Mouse (Mus musculus): ENCODE measurements around the gene Hpse.
A peak's percentile ranks its signal among the peaks of the same experiment; 100 is the strongest.

The Hpse gene

DNA sequence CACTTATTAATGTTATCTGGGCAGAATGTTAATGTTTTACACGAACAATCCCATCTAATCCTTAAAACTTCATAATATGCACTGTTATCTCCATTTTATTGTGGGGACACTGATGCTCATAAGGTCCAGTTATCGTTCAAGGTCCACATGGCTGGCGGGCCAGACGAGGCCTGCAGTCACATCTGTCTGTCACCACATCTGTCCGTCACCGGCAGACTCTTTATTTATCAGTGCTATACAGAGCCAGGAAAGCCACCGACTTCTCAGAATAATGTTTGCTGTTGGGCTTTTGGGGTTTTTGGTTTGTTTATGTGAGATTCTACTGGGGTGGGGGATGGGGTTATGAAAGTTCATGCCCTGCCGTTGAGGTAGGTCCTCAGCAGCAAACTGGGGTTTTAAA, 81.0 kb downstream of the Hpse start:
- no peak for DNase-seq (ENCODE audit: low spot score)

DNA sequence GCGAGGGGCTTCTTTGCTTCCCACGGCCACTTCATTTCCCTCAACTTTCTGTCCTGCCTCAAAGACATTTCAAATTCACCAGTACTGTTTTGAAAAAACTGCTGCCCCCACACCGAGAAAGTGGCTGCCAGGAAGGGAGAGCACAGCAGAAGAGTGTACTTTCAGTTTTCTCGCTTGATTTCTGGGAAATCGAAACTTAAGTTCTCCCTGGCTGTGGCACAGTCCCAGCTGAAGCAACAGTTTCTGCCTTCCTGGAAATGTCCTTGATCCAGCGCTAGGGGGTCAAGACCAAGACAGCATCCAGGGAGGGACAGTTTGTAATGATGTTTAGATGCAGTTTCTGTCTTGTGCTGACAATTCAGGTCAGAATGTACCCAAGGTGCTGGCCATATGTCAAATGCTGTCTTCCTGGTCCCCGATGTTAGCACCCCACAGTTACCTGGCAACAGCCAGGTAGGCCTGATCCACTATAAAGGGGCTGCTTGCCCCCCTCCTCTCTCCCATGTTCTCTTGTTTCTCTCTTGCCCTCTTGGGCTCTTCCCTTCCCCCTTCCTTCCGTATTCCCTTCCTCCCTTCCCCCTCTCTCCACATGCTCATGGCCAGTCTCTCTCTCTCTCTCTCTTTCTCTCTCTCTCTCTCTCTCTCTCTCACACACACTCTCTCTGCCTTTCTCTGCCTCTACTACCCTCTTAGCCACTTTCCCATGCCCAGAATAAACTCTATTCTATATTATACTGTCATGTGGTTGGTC, 82.5 kb downstream of the Hpse start:
- DNase-seq (ENCODE audit: low spot score): peak; percentile 43

DNA sequence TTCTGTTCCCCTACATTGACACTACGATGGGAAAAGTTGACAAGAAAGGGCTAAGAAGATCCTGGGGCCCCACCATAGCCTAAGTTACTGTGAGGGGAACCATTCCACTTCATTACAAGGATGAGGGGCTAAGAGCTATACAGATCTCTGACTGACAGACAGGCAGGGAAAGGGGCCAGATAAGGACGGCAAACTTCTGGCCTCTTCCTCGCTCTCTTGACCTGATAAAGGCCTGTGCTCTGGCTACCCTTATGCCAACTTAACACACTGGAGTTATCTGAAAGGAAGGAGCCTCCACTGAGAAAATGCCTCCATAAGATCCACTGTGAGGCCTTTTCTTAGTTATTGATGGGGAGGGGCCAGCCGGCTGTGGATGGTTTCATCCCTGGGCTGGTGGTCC, 83.6 kb downstream of the Hpse start:
- DNase-seq (ENCODE audit: low spot score): no peak

DNA sequence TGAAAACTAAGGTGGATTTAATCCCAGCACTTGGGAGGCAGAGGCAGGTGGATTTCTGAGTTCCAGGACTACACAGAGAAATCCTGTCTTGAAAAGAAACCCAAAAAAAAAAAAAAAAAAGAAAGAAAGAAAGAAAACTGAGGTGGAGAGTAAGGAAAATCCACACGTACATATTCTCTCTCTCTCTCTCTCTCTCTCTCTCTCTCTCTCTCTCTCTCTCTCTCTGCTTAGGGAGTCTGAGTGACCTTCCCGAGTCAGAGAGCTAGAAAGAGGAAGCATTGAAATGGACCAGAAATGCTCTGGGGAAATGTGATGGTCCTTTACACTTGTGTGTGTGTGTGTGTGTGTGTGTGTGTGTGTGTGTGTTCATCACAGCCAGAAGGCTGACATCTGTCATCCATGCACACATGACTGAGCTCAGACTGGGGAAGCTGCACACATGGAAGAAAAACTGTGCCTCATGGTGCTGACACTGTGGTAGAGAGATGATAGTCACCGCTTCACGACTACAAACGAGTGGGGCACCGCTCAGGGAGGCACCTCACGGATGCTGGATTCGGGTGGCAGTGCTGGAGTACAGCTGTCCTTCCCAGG, 84.5 kb downstream of the Hpse start:
- no peak for DNase-seq (ENCODE audit: low spot score)

DNA sequence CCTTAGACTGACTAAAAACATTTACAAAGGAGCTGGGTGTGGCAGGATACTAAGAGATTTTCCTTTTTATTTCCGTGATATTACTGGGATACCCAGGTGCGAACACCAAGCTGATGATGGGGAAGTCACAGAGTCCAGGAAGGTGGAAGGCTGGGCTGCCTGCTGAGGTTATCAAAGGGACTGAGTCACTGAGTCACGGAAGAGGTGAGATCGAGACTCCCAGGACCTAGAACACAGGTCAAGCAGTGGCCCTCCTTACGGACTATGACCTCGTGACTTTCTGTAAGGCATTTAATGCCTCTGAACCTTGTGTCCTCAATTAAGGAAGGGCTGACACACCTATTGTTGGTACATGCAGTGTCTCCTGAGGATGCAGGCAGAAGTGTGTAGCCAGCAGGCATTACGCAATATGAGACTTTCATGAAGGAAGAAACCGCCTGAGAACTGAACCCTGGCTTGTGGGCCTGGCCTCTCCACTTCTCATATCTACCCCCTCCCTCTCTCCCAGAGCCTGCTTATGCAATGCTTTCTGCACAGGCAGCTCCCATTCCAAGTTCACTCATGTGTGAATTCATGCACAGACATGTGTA, 86.9 kb downstream of the Hpse start:
- no peak for DNase-seq (ENCODE audit: low spot score)

Measured in ovary, postnatal 36 days (tissue).